Mouse (Mus musculus) c-Kit-positive CD71-negative TER-119-negative erythroid progenitor cells, embryonic 14.5 days (primary cell): Measurements from ENCODE around the gene Klhl11.

Experiments
- DNase-seq: peaks from one replicate; pipeline ENCODE4 v3.0.0-alpha.2; 2013; ENCODE audit warnings: low read depth

The Klhl11 gene

GRCm38 (mm10) chr11:100471352-100472196 lies 967 bp downstream of the Klhl11 start:
- no peak for DNase-seq

GRCm38 (mm10) chr11:100465833-100466232 lies 6.7 kb downstream of the Klhl11 start:
- DNase-seq, result no peak

GRCm38 (mm10) chr11:100465229-100465792 lies 7.2 kb downstream of the Klhl11 start:
- DNase-seq, result no peak

- DNase-seq, result no peak
Observed at GRCm38 (mm10) chr11:100462699-100463098, 9.8 kb downstream of the Klhl11 start.

GRCm38 (mm10) chr11:100457711-100458110 lies 14.8 kb downstream of the Klhl11 start:
- no peak for DNase-seq

GRCm38 (mm10) chr11:100457247-100457646 lies 15.3 kb downstream of the Klhl11 start:
- DNase-seq, result no peak

- DNase-seq, result no peak
Observed at GRCm38 (mm10) chr11:100442625-100443024, 29.9 kb downstream of the Klhl11 start.

GRCm38 (mm10) chr11:100441797-100442196 lies 30.7 kb downstream of the Klhl11 start, which contains the start of the genes Nt5c3b and Klhl10:
Gene Nt5c3b, minus strand, starts transcription at chr11:100441808.
Gene Klhl10, plus strand, starts transcription at chr11:100441917.
- no peak for DNase-seq

- peak; percentile 56 for DNase-seq
Observed at GRCm38 (mm10) chr11:100440691-100441522, 31.6 kb downstream of the Klhl11 start.

- DNase-seq, result no peak
Observed at GRCm38 (mm10) chr11:100437901-100438300, 34.6 kb downstream of the Klhl11 start.

- DNase-seq, result no peak
Observed at GRCm38 (mm10) chr11:100435678-100436246, 36.8 kb downstream of the Klhl11 start.

- DNase-seq, result no peak
Observed at GRCm38 (mm10) chr11:100432002-100432401, 40.5 kb downstream of the Klhl11 start.

- DNase-seq, result no peak
Observed at GRCm38 (mm10) chr11:100430052-100430451, 42.5 kb downstream of the Klhl11 start.

- DNase-seq, result no peak
Observed at GRCm38 (mm10) chr11:100428612-100429199, 43.8 kb downstream of the Klhl11 start.

- no peak for DNase-seq
Observed at GRCm38 (mm10) chr11:100426820-100427219, 45.7 kb downstream of the Klhl11 start.

GRCm38 (mm10) chr11:100425851-100426250 lies 46.7 kb downstream of the Klhl11 start:
- DNase-seq, result peak; percentile 81

GRCm38 (mm10) chr11:100423836-100424235 lies 48.7 kb downstream of the Klhl11 start:
- no peak for DNase-seq

- DNase-seq, result no peak
Observed at GRCm38 (mm10) chr11:100421537-100421936, 51.0 kb downstream of the Klhl11 start.

GRCm38 (mm10) chr11:100414914-100415822 lies 57.4 kb downstream of the Klhl11 start, which contains the start of gene Fkbp10:
Gene Fkbp10, plus strand, starts transcription at chr11:100415697.
- DNase-seq, result no peak
